Mouse (Mus musculus) left cerebral cortex, adult 8-10 months (tissue): Measurements from ENCODE around the gene Kcnj15. TPM values are rescaled to one million over a fixed set of nuclear protein-coding genes. Genes with fewer than 3 reads are reported as not detected.

Experiments used
- DNase-seq, 2 experiments: peaks; one replicate each; pipeline ENCODE4 v3.0.0; 2022; ENCODE audit warnings: low spot score in 2 of 2
- total RNA-seq, 4 experiments: library from RNA; stranded (reverse); gene quantifications; 2 replicates each; pipeline ENCODE4 v1.2.4; 2022

The Kcnj15 gene
- 1 to 10 TPM in 3 of 4 experiments, under 1 TPM in 1; 0.06 to 3.3 (median 1.5) TPM for total RNA-seq

GRCm38 (mm10) chr16:95257266-95257894 lies at the start of gene Kcnj15:
Kcnj15 (plus strand) TSS chr16:95257558.
- DNase-seq: no peak

- no peak for DNase-seq
These were observed 49.1 kb upstream of the Kcnj15 start for GRCm38 (mm10) chr16:95208243-95208642.

GRCm38 (mm10) chr16:95209011-95209466 lies 48.3 kb upstream of the Kcnj15 start:
- no peak for DNase-seq

GRCm38 (mm10) chr16:95214251-95215197 lies 42.8 kb upstream of the Kcnj15 start:
- DNase-seq: no peak

- no peak for DNase-seq
These were observed 41.6 kb upstream of the Kcnj15 start for GRCm38 (mm10) chr16:95215782-95216181.

GRCm38 (mm10) chr16:95216346-95216745 lies 41.0 kb upstream of the Kcnj15 start:
- no peak for DNase-seq

GRCm38 (mm10) chr16:95216824-95217223 lies 40.5 kb upstream of the Kcnj15 start:
- DNase-seq: no peak

GRCm38 (mm10) chr16:95218783-95219182 lies 38.6 kb upstream of the Kcnj15 start:
- DNase-seq: no peak

- DNase-seq: no peak
These were observed 37.9 kb upstream of the Kcnj15 start for GRCm38 (mm10) chr16:95219459-95219858.

- no peak for DNase-seq
These were observed 36.3 kb upstream of the Kcnj15 start for GRCm38 (mm10) chr16:95221051-95221450.

GRCm38 (mm10) chr16:95222026-95222718 lies 35.2 kb upstream of the Kcnj15 start:
- no peak for DNase-seq

- no peak for DNase-seq
These were observed 33.9 kb upstream of the Kcnj15 start for GRCm38 (mm10) chr16:95223435-95223834.

- no peak for DNase-seq
These were observed 32.1 kb upstream of the Kcnj15 start for GRCm38 (mm10) chr16:95225285-95225684.

- DNase-seq: no peak
These were observed 25.6 kb upstream of the Kcnj15 start for GRCm38 (mm10) chr16:95231768-95232167.

GRCm38 (mm10) chr16:95234891-95235548 lies 22.3 kb upstream of the Kcnj15 start:
- DNase-seq: no peak

- DNase-seq: no peak
These were observed 18.0 kb upstream of the Kcnj15 start for GRCm38 (mm10) chr16:95239209-95239925.

- DNase-seq: no peak
These were observed 16.7 kb upstream of the Kcnj15 start for GRCm38 (mm10) chr16:95240688-95241087.

- DNase-seq: peak in 1 of 2 experiments; percentile 19
These were observed 15.8 kb upstream of the Kcnj15 start for GRCm38 (mm10) chr16:95241581-95241980.

GRCm38 (mm10) chr16:95242114-95242513 lies 15.2 kb upstream of the Kcnj15 start:
- no peak for DNase-seq

- DNase-seq: no peak
These were observed 14.0 kb upstream of the Kcnj15 start for GRCm38 (mm10) chr16:95243401-95243800.
